Mouse (Mus musculus) urinary bladder, adult 18-20 months (tissue): ENCODE data around the gene Cd164l2.

Experiments used
- DNase-seq, 2 experiments: peaks; one replicate each; pipeline ENCODE4 v3.0.0; 2022; ENCODE audit warnings: low spot score in 2 of 2, mixed read lengths in 2 of 2

The Cd164l2 gene

DNA sequence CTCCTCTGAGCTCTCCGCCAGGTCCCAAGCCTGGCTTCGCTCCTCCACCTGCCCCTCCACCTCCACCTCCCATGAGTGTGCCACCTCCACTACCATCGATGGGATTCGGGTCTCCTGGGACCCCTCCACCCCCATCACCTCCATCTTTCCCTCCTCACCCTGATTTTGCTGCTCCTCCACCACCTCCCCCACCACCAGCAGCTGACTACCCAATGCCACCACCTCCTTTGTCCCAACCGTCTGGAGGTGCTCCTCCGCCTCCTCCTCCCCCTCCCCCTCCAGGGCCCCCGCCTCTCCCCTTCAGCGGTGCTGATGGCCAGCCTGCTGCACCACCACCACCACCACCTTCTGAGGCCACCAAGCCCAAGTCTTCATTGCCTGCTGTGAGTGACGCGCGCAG is 17.4 kb upstream of the Cd164l2 start:
- DNase-seq, result no peak

DNA sequence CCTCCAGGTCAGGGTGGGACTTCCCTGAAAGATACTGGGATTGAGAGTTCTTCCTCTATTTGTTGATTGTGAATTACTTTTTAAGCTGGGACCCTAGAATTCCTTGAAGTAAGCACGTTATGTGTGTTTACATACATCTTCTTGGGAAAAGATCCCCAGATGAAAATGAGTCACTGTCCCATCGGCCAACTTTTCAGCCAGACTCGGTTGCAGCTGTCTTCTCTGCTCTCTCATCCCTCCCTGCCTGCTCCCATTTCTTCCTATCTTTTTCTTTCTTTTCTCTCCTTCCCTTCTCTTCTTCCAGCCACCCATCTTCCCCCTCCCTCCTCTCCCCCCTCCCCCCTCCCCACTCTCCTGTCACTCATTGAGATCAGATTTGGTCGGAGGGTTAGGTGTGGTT is 16.9 kb upstream of the Cd164l2 start:
- DNase-seq, result no peak

DNA sequence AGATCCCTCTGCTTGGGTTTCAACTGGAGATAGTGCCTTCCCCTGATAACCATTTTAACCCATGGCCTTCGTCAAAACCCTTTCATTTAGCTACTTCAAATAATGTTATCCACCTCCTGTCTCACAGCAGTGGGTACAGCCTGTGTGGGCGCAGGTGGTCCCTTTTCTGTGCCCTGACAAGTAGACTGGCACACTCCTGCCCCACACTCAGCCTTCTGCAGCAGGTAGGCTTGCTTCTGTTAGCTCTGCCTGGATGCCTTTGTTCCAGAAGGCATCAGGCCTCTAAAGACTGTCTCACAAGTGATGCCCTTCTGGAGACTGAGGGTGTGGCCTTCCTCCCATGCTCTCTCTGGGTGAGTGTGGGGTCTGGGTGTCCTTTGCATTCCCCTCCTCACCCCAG is 15.8 kb upstream of the Cd164l2 start:
- DNase-seq, result no peak

DNA sequence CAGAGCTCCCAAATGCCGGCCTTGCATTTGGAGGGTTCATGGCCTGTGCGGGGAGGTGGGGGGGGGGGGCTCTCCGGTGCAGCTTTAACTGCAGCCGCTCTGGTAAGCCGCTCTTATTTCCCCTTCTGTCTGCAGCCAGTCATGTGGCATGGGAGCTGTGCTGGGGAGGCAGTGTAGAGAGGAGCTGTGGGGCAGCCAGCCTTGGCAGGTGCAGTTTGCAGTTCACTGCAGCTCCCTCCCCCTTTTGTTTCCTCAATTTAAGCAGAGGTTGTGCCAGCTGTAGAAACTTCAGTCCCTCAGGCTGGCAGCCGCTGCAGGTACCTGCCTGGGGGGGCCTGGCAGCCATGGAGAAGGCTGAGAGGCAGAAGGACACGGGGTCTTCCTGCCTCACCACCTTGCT is 15.1 kb upstream of the Cd164l2 start:
- DNase-seq, result no peak

DNA sequence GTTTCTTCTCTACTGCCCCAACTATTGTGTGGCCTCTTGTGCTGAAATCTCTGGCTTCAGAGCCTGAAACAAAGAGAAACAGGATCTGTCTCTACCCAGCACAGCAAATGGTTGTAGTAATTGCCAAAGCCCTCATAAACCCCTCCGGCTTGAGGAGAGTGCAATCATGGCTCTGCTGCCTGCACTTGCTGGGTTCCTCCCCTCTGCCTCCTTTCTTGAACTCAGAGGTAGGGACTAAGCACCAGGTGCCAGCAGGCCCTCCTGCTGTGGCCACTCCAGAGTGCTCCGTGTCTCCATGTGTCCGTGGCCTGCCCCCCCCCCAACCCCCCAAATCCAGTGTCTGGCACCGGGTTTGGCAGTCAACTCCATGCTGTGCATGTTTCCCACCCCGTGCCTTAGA is 14.6 kb upstream of the Cd164l2 start:
- DNase-seq, result no peak

GRCm38 (mm10) chr4:133197801-133198286 is 14.1 kb upstream of the Cd164l2 start:
- no peak for DNase-seq

DNA sequence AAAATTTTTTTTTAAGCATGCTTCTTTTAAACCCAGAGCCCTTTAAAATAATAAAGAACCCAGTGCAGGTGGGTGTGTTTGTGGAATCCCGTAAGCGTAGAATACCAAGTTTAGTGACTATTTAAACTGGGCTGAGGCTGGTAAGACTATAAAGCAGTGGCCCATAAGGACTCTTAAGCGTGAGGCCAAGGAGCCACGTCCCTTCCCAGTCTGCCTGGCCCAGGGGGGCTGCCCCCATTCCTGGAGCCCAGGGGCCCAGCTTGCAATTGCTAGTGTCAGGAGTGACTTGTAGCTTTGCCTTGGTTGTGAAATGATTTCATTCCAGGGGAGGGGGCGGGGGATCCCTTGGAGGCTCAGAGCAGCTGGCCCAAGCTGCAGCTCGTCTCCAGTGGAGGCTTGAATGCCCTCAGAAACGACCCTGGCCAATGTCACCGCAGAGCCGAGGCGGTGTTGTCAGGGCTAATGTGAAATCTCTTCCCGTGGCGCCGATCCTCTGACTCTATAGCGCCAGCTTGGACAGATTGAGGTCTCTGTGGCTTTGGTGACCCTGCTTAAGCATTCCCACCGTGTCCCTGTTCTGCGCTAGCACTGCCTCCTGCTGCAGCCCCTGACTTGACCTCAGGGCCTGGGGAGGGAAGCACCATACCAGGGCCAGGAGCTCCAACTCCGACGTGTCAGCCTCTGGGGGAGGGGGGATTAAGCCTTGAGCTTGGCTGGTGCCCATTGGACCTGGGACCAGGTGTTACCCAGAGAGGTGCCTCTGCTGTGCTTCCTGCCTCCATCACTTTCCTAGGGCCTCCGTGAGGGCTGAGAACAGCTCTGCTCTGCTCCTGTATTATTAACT is 13.4 kb upstream of the Cd164l2 start:
- no peak for DNase-seq

DNA sequence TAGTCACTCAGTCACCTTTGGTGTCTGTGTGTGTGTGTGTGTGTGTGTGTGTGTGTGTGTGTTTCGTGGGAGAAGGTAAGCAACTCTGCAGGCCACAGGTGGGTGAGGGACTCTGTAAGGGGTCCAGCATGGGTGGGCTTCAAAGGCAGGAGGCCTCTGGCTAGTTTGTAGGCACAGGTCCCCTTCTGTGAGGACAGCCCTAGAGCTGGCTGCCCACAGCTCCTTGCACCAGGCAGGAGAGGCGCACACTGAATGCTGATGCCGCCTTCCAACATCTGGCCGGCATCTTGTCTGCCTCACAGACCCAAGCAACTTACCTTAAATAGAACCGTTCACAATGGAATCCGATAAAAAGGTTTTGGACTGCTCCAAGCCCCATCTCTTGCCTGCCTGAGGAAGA is 12.2 kb upstream of the Cd164l2 start:
- no peak for DNase-seq

DNA sequence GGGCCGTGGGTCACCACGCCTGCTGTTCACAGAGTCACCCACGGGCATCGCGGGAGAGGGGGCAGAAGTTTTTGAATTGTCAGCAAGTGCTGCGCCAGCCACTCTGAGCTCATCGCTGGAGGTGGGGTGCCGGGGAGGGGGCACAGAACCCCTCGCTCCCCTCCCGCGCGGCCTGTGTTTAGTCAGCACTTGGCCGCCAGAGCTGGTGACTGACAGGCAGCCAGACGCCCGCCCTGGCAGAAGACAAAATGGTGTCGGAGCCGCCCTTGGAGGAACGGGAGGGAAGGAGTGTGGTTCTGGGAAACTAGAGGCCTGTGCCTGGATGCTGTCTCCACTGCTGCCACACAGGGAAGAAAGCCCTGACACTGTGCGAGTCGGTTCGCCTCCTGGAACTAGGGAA is 11.6 kb upstream of the Cd164l2 start:
- DNase-seq, result peak in 1 of 2 experiments; percentile 28

- DNase-seq, result peak; percentile 62 to 67
These were observed 10.7 kb upstream of the Cd164l2 start for GRCm38 (mm10) chr4:133201006-133201771.

DNA sequence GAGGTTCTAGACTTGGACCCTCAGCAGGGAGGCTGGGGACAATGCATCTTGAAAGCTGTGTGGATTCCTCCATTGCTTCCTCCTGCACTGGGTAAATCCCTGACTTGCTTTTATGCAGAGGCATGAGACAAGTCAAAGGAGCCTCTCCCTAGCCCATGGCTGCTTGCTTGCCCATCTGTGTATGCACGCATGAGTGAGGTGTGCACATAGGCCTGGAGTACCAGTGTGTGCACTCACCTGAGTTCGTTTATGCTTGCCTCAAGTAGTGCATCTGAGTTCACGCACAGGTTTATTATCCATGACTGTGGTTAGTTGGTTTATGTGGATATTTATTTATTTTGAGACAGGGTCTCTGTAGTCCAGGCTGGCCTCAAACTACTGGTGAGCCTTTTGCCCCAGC is 9.7 kb upstream of the Cd164l2 start:
- DNase-seq, result no peak

- DNase-seq, result no peak
These were observed 8.3 kb upstream of the Cd164l2 start for GRCm38 (mm10) chr4:133203591-133203990.

- no peak for DNase-seq
These were observed 7.6 kb upstream of the Cd164l2 start for GRCm38 (mm10) chr4:133204379-133204778.

GRCm38 (mm10) chr4:133209366-133209765 is 2.6 kb upstream of the Cd164l2 start:
- DNase-seq, result no peak

DNA sequence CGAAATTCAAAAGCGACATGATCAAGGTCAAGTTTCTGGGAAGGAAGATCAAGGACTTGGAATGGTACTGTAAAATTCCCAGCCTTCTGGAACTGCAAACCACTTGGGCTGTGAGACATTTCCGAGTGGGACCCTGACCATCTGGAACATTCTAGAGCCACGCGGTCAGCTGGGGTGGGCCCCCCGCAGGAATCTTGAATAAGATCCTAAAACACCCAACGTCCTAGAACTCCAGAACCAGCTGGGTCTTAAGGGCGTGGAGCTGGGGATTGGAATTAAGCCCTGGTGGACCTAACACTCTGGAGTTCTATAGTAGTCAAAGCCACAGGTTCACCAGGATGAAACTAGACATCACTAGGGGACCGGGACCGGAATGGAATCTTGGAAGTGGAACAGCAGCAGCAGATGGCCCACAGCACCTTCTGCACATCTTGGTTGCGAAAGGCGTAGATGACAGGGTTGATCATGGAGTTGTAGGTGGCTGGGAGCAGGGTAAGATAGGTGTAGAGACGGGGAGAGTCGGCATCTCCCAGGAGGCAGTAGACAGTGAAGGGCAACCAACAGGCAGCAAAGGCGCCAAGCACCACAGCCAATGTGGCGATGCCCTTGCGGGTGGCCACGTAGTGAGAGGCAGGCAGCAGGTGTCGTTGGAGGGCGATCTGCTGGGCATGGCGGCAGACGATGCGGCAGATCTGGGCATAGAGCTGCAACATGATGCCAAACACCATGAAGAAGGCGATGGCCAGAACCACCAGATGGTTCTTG is 1.7 kb upstream of the Cd164l2 start:
- DNase-seq, result no peak

GRCm38 (mm10) chr4:133210788-133211390 is 1.0 kb upstream of the Cd164l2 start:
- DNase-seq, result no peak

GRCm38 (mm10) chr4:133212562-133213267 is 784 bp downstream of the Cd164l2 start:
- DNase-seq, result peak; percentile 56 to 58

DNA sequence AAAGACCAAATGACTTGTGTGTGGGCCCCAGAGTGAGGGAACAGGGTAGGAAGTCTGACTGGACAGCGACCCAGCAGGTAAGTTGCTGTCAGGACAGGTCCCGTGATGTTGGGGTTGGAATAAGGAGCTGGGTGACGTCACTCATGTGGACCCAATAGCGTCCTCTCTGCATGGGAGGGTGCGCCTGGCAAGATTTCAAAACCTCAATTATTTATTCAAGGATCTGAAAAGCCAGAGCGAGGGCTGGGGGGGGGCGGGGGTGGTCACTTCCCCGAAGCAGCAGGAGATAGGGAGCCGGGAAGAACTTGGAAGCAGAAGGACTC is 1.3 kb downstream of the Cd164l2 start:
- DNase-seq, result no peak

DNA sequence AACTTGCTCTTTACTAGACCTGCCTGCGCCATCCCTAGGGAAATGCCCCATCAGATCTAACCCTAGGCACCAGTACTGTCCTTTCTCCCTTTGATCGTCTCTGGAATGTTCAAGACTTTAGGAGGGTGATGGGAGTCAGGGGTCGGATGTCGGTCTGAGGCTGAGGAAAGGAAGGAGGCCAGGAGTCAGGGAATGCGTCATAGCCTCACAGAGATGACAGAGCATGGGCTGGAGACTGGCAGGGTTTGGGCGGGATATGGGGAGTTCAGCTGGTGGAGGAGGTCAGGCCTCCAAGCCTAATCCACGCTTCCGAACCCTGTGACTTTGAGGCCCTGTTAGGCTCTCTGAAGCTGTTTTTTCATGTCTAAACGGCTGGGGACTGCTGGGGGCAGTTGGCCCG is 1.7 kb downstream of the Cd164l2 start:
- DNase-seq, result no peak

GRCm38 (mm10) chr4:133217641-133218040 is 5.7 kb downstream of the Cd164l2 start:
- DNase-seq, result peak in 1 of 2 experiments; percentile 50

DNA sequence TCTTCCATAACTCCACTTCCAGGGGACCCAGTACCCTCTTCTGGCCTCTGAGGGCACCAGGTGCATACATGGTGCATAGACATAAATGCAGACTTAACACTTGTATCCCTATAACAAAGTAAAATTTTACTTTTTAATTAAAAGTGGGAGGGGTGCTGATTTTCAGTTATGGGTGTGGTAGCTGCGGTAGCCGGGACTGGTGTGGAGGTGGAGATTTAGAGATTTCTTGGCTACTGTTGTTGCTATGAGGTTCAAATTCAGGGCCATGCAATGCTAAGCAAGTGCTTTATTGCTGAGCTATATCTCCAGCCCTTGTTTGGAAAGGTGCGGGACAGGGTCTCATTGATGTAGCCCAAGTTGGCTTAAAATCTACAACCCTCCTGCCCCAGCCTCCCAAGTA is 6.8 kb downstream of the Cd164l2 start:
- DNase-seq, result no peak
